Mouse (Mus musculus) ES-Bruce4 (cell line): ENCODE measurements around the gene Hspa2.

ENCODE experiments used
- CTCF ChIP-seq: IDR thresholded peaks from one replicate; pipeline ENCODE4 v1.8.1; 2011; ENCODE audit warnings: low read depth, low read length
- POLR2A ChIP-seq: IDR thresholded peaks from one replicate; pipeline ENCODE4 v1.8.1; 2011; ENCODE audit warnings: low read length; ENCODE audit not compliant: insufficient read depth

DNA sequence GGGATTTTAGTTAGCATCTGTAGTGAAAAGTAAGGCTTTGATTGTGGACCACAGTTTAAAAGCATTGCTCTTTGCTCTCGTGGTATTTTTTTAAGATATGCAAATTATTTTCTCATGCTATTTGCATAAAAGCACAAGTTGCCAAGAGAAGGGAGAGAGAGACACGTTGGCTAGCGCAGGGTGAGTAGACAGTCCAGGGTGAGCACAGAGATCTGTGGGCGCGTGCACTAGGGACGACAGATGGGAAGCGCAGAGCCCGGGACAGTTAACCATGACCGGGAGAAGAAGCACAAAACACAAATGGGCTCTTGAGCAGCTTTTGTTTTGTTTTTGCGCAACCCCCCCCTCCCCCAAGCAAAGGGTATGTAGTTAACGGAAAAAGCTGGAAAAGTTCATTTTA, 15.2 kb upstream of the Hspa2 start:
- TF ChIP-seq CTCF (no peak), POLR2A (no peak)
